Mouse (Mus musculus) CD8-positive naive resting alpha-beta T cell, adult 2 months (primary cell): ENCODE data around the gene Grip1.

Experiments
- DNase-seq, 2 experiments: peaks; one replicate each; pipeline ENCODE4 v3.0.0; 2022; ENCODE audit warnings: low read depth in 2 of 2, low spot score in 2 of 2

The Grip1 gene

GRCm38 (mm10) chr10:119457121-119457520 lies 3.5 kb downstream of the Grip1 start:
- DNase-seq: no peak

DNA sequence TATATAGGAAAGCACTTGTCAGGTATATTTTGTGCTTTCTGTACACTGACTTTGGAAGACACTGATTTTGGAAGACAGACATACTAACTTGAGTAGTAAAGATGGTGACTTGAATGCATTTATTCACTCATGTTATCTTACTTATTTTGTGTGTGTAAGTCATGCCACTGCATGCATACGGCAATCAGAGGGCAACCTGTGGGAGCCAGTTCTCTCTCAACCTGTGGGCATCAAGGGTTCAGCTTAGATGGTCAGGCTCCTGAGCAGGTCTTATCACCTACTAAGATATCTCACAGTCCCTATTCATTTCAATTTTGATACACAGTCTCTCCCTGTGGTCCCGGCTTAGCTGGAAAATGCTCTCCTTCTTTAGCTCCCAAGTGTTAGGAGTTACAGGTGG lies 5.4 kb downstream of the Grip1 start:
- no peak for DNase-seq

- no peak for DNase-seq
Measured at GRCm38 (mm10) chr10:119463345-119463744, 9.7 kb downstream of the Grip1 start.

DNA sequence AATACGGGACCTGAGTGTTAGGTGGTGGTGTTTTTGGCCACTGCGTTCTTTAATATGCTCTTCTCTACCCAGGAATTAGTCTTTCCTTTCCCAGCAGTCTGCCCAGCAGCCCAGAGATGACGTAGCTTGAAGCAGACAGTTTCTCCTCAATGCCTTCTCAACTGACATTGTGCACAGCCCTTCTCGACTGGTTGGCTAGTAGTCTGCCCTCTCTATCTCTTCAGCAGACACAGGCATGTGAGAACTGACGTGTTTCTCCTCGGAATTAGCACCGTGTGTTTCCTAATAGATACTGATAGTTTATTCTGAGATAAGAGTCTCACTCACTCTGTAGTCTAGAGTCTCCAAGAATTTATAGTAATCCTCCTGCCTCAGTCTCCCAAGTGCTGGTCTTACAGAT lies 10.2 kb downstream of the Grip1 start:
- no peak for DNase-seq

DNA sequence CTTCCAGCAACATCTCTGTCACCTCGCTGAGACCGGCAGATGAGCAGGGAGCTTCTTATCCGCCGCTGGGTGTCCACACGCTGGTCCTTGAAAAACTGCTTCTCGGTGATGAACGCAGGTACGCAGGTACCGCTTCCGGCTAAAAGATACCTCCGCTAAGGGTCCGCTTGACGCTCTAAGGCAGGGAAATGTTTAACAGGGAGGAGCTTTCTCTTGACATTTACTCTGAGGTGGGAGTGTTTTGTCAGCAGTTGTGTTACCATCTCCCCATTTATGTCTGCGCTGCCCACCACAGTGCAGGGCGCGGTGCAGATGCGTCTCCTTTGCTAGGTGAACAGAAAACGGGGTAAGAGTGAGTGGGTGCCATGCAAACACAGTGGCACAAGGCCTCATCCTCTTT lies 14.3 kb downstream of the Grip1 start:
- DNase-seq: no peak

- no peak for DNase-seq
Measured at GRCm38 (mm10) chr10:119470096-119470495, 16.5 kb downstream of the Grip1 start.

GRCm38 (mm10) chr10:119475166-119475565 lies 21.5 kb downstream of the Grip1 start:
- DNase-seq: no peak

DNA sequence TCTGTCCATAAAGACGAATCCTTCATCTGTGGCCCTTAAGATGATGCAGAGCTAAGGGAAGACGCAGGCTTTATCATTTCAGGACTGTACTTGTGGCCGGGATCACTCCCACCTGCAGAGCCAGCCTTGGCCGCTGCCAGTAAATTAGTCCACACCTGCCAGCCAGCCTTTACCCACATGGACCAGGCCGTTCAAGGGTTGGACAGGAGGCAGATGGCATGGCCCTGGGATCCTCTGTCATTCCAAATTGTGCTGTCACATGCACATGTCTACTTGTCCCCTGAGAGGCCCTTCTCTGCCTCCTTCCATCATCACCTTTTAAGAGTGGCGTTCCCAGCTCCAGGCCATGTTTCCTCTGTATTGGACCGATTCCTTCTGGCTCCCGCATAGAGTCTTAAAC lies 24.0 kb downstream of the Grip1 start:
- no peak for DNase-seq

DNA sequence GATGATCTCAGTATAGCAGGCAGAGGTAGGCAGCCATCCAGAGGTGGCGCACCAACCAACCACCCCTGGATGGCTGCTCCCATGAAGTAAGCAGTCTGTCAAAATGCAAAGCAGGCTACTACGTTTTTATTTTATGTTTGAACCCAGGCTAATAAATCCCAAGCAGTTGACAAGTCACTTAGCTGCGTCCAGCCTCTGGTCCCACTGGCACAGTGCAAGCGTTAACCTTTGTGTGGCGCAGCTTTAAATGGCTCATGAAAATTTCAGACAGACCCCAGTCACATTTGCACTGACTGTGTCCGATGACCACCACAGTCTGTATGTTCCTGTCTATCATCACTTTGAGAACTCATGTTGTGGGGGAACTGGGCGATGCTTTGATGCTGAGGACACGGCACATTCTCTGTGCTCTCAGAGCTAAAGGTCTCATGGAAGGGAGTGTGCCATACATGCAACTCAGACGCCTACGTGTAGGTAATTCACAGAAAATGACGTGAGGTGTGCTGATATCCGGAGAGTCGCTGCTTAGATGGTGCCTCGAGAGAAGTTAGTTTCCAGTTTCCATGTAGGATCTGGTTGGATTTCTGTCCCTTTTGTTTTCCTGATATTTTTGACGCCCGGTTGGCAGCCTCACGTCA lies 29.6 kb downstream of the Grip1 start:
- no peak for DNase-seq

GRCm38 (mm10) chr10:119483766-119484165 lies 30.1 kb downstream of the Grip1 start:
- no peak for DNase-seq

GRCm38 (mm10) chr10:119486936-119487335 lies 33.3 kb downstream of the Grip1 start:
- no peak for DNase-seq

DNA sequence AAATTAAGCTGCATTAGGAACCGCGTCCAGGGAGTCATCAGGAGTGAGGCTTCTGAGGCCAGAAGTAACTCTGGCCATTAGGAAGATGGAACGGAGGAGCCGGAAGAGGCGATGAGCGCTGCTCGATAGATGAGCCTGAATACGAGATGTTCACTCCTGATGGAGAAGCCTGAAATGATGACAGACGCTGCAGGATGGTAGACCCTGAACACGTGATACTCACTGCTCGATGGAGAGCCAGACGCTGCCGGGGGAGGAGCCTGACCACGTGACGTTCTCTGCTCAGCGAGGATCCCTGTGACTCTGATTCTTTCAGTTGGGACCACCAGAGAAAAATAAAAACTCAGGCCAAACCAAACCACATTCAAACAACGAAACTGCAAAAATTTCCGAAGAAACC lies 37.2 kb downstream of the Grip1 start:
- no peak for DNase-seq

DNA sequence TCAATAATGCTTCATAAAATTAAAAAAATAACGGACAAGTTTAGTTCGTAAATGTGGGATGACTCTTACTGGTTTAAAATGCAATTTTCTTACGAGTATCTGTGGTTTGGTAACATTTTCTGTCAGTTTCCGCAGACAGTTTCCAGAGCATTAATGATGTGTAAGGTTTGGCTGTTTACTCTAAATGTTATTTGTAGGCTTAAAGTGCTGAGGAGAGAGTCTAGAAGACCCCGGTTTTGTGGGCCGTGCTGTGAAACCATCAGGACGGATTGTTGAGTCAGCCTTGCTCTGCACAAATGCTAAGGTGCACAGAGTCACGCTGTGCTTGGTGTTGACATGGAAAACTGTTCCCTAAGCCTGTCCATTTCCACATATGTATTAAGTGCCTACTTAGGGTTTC lies 41.7 kb downstream of the Grip1 start:
- DNase-seq: no peak

GRCm38 (mm10) chr10:119496221-119496620 lies 42.6 kb downstream of the Grip1 start:
- DNase-seq: no peak

DNA sequence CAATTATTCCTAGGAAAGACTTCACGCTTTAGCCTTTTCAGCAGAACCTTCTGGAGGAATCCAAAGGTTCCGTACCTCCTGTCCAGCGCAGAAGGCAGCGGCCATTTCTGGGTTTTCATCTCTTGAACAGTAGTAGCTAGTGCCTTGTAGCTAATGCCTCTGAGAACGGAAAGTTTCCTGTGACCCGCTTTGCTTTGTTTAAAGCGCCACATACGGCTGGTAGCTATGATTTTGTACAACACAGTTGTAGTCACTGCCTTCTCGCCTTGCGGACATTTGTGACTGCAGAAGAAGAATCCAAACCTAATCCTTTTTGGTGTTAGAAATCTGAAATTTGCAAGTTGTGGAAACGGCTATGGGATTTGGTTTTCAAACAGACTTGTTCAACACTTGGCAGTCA lies 68.1 kb downstream of the Grip1 start:
- DNase-seq: no peak

DNA sequence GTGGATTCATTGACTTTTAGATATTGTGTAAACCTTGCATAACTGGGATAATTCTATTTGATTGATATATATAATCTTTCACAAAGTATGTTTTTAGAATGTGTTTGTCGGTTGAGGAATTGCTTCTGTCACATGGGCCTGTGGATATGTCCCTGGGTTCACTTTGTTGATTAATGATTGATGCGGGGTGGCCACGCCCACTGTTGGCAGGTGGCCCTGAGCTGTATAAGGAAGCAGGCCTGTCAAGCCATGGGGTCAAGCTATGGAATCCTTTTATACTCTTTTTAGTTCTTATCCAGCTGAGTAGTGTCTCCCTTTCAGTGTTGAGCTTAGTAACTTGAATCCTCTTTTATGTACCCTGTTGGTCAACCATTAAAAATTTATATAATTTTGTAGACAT lies 72.1 kb downstream of the Grip1 start:
- no peak for DNase-seq

- no peak for DNase-seq
Measured at GRCm38 (mm10) chr10:119534852-119535251, 81.2 kb downstream of the Grip1 start.

DNA sequence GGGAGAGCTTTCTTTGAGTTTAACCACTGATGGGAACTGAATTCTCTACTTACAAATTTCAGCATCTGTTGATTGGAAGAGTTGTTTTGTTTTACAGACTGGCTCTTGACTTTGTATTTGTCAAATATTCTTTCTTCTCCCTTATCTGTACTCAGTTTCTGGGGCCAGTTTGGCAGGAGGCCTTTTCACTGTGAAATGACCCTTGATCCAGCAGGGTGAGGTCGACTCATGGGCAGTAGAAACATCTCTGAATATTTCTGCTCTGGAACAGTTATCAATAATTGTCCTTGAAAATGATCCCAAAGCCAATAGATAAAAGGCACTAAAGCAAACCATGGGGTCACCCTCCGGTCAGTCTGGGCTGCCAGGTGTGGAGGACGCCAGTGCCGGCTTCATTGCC lies 88.0 kb downstream of the Grip1 start:
- no peak for DNase-seq

DNA sequence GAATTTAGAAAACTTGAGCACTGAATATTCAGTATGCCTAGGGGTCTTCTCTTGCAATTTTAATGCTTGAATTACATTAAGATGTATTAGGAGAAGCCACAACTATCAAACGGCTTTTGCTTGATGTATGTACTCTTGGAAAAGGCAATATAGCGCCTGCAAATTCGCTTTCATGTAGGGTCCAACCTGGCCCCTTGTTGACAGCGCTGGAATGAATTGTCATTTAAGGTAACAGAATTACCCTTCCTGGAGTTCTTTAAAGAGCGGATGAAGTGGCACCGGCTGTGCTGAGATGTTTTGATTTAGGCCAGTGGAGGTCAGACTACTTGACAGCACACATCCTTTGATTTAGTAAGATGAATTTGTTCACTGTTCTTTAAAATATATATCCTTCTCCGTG lies 90.1 kb downstream of the Grip1 start:
- DNase-seq: no peak

GRCm38 (mm10) chr10:119544743-119545142 lies 91.1 kb downstream of the Grip1 start:
- DNase-seq: no peak

GRCm38 (mm10) chr10:119547875-119548274 lies 94.2 kb downstream of the Grip1 start:
- DNase-seq: no peak

DNA sequence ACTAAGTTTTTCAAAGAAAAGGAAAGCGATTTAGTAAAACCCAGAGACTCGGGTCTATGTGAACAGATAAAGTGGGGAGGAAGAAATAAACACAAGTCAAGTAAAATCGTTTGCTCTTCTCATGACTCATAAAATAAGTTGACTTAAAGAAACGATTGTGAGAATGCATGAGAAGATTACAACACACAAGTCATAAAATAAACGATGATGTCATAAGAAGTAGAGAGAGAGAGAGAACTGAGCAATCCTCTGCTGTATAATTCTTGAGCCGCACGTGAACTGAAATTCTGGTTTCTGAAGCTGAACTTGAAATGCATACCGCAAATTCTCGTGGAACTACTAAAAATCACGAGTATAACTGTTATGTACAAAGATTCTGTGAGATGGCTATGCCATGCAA lies 95.1 kb downstream of the Grip1 start:
- no peak for DNase-seq

DNA sequence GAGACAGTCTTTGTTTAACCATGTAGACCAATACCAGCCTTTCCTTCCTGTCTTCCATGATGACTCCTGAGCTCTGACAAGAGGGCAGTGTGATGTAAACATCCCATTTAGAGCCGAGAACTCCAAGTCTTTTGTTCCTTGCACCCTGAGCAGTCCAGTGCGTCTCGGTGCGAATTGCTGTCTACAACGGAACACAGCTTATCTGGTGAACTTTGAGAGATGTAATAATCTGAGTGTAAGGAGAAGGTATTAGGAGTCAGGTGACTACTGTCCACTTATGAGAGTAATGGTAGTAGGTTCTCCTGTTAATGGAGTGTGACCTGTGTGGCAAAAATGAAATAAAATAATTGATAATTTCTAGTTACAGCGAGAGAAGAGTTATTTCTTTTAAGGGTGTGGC lies 97.0 kb downstream of the Grip1 start:
- DNase-seq: no peak

- no peak for DNase-seq
Measured at GRCm38 (mm10) chr10:119556346-119556745, 102.7 kb downstream of the Grip1 start.
